Mouse (Mus musculus) erythroblast, embryonic 14.5 days (primary cell): Measurements from ENCODE around the gene Smurf1.

Experiments
- GATA1 ChIP-seq: IDR thresholded peaks from 2 replicates; pipeline ENCODE4 v1.6.1; 2012; ENCODE audit warnings: low read length, inconsistent platforms, mixed read lengths
- TAL1 ChIP-seq: IDR thresholded peaks from 3 replicates; pipeline ENCODE4 v1.6.1; 2012; ENCODE audit warnings: low read length, inconsistent platforms, mixed read lengths

GRCm38 (mm10) chr5:144855936-144856335, 109.7 kb downstream of the Smurf1 start:
- TF ChIP-seq TAL1, result no peak
- TF ChIP-seq GATA1, result no peak
